Comparison of ENCODE assay signal across 20 mouse cellular contexts in genomic region chr2:142551690-142552089, GRCm38 (mm10).
A peak's percentile ranks its signal among the peaks of the same experiment; 100 is the strongest.
DNase-seq lines count a peak whose midpoint lies in the region; ATAC-seq and TF ChIP-seq lines count a peak whose summit lies in the region.
"Had no signal": no experiment of that assay in that cellular context is flagged by ENCODE, and none has a peak within 500 bp of the region (broad histone marks: within the 10 kb centered on the region; RNA-seq: fewer than 3 reads in every experiment).

No protein-coding gene starts in this region.

- no peaks in the 10 kb centered on the region for H3K36me3 ChIP-seq in forebrain, embryonic 14.5 days (ENCODE audit: control insufficient read depth, insufficient read depth, low read length)
- no peaks in the 10 kb centered on the region for H3K36me3 ChIP-seq in forebrain, postnatal 0 days (ENCODE audit: insufficient read depth)
- H3K36me3 ChIP-seq in neural tube, embryonic 11.5 days (ENCODE audit: control insufficient read depth, insufficient read depth, low read length), result no peaks in the 10 kb centered on the region
- no peaks in the 10 kb centered on the region for H3K36me3 ChIP-seq in midbrain, embryonic 16.5 days (ENCODE audit: control insufficient read depth, insufficient read depth, low read length)
- no peaks in the 10 kb centered on the region for H3K36me3 ChIP-seq in limb, embryonic 10.5 days
- H3K36me3 ChIP-seq: embryonic facial prominence, embryonic 10.5 days; heart, embryonic 15.5 days; hindbrain, embryonic 13.5 days had no signal

- H3K4me3 ChIP-seq in forebrain, embryonic 14.5 days (ENCODE audit: low read depth, low read length), result no peak overlapping the region
- no peak overlapping the region for H3K4me3 ChIP-seq in forebrain, postnatal 0 days (ENCODE audit: low read depth, low read length)
- no peak overlapping the region for H3K4me3 ChIP-seq in neural tube, embryonic 11.5 days (ENCODE audit: low read depth, low read length)
- no peak overlapping the region for H3K4me3 ChIP-seq in midbrain, embryonic 16.5 days (ENCODE audit: low read depth, low read length)
- H3K4me3 ChIP-seq in limb, embryonic 10.5 days, result no peak overlapping the region
- H3K4me3 ChIP-seq: embryonic facial prominence, embryonic 10.5 days; heart, adult 2 months; heart, embryonic 15.5 days; hindbrain, embryonic 13.5 days had no signal

- no peaks in the 10 kb centered on the region for H3K27me3 ChIP-seq in forebrain, embryonic 14.5 days (replicated peaks; ENCODE audit: control insufficient read depth, insufficient read depth, low read length)
- no peaks in the 10 kb centered on the region for H3K27me3 ChIP-seq in forebrain, postnatal 0 days (ENCODE audit: insufficient read depth, low read length)
- H3K27me3 ChIP-seq in neural tube, embryonic 11.5 days (ENCODE audit: control insufficient read depth, insufficient read depth, low read length), result no peaks in the 10 kb centered on the region
- H3K27me3 ChIP-seq in midbrain, embryonic 16.5 days (ENCODE audit: control insufficient read depth, insufficient read depth, low read depth, low read length), result no peaks in the 10 kb centered on the region
- no peaks in the 10 kb centered on the region for H3K27me3 ChIP-seq in limb, embryonic 10.5 days (ENCODE audit: low read depth, poor library complexity, severe bottlenecking)
- H3K27me3 ChIP-seq: heart, embryonic 15.5 days; hindbrain, embryonic 13.5 days had no signal

- no peak overlapping the region for H3K4me2 ChIP-seq in forebrain, embryonic 14.5 days (ENCODE audit: low read length)
- H3K4me2 ChIP-seq in forebrain, postnatal 0 days (ENCODE audit: low read depth), result no peak overlapping the region
- no peak overlapping the region for H3K4me2 ChIP-seq in neural tube, embryonic 11.5 days (ENCODE audit: low read depth)
- H3K4me2 ChIP-seq in midbrain, embryonic 16.5 days (ENCODE audit: low read length), result no peak overlapping the region
- H3K4me2 ChIP-seq: heart, embryonic 11.5 days; heart, embryonic 15.5 days; hindbrain, embryonic 13.5 days had no signal

- DNase-seq in forebrain, embryonic 14.5 days (ENCODE audit: low spot score), result no peak
- no peak for DNase-seq in forebrain, postnatal 0 days
- DNase-seq in neural tube, embryonic 11.5 days (ENCODE audit: low spot score), result no peak
- no peak for DNase-seq in neural tube, embryonic 10.5 days (ENCODE audit: extremely low spot score, low spot score)
- peak; percentile 13 for DNase-seq in mesoderm, embryonic 11.5 days (ENCODE audit: low read depth, low spot score)
- no peak for DNase-seq in limb, embryonic 10.5 days (ENCODE audit: low spot score)
- DNase-seq: adrenal gland, adult 2 months; adrenal gland, postnatal 25 days; cerebellum, adult 2 months; cerebellum, postnatal 10 days; gastrocnemius, postnatal 14 days; heart, adult 2 months; heart, postnatal 14 days had no signal

- no peak for TF ChIP-seq CTCF in forebrain, postnatal 0 days (IDR thresholded peaks at IDR 0.05; ENCODE audit: low read depth)

- WGBS in forebrain, embryonic 14.5 days, result 63% methylated on average over 3 of the region's 3 CpGs
- 61% methylated on average over 3 of the region's 3 CpGs for WGBS in forebrain, postnatal 0 days
- 72% methylated on average over 3 of the region's 3 CpGs for whole genome bisulfite sequencing in neural tube, embryonic 11.5 days
- WGBS in midbrain, embryonic 16.5 days, result 46% methylated on average over 3 of the region's 3 CpGs
- WGBS in limb, embryonic 10.5 days, result 84% methylated on average over 3 of the region's 3 CpGs

- H3K27ac ChIP-seq in forebrain, embryonic 14.5 days (ENCODE audit: low read depth, low read length), result no peak overlapping the region
- no peak overlapping the region for H3K27ac ChIP-seq in forebrain, postnatal 0 days (ENCODE audit: low read depth, low read length)
- H3K27ac ChIP-seq in neural tube, embryonic 11.5 days (ENCODE audit: low read depth, low read length), result no peak overlapping the region
- H3K27ac ChIP-seq in midbrain, embryonic 16.5 days (ENCODE audit: low read length), result no peak overlapping the region
- no peak overlapping the region for H3K27ac ChIP-seq in limb, embryonic 10.5 days
- H3K27ac ChIP-seq: embryonic facial prominence, embryonic 10.5 days; heart, adult 2 months; heart, embryonic 15.5 days; hindbrain, embryonic 13.5 days; hindbrain, postnatal 0 days had no signal

- ATAC-seq in forebrain, embryonic 14.5 days, result 0 out of 2 replicates have a peak, but pooled peaks have one; percentile 18
- no peak for ATAC-seq in forebrain, postnatal 0 days
- ATAC-seq in neural tube, embryonic 11.5 days (ENCODE audit: insufficient read depth, low FRiP score, low TSS enrichment), result peak; percentile 58; the same call in 1 of the 2 replicates
- 0 out of 2 replicates have a peak, but pooled peaks have one; percentile 56 for ATAC-seq in midbrain, embryonic 16.5 days
- ATAC-seq: forebrain, embryonic 16.5 days; hindbrain, postnatal 0 days had no signal

- no peak overlapping the region for H3K9ac ChIP-seq in forebrain, embryonic 14.5 days (ENCODE audit: low read length)
- no peak overlapping the region for H3K9ac ChIP-seq in forebrain, postnatal 0 days
- H3K9ac ChIP-seq in neural tube, embryonic 11.5 days (ENCODE audit: low read length), result no peak overlapping the region
- no peak overlapping the region for H3K9ac ChIP-seq in midbrain, embryonic 16.5 days (ENCODE audit: low read depth, low read length)
- H3K9ac ChIP-seq: heart, embryonic 15.5 days; hindbrain, embryonic 13.5 days had no signal

- no peaks in the 10 kb centered on the region for H3K9me3 ChIP-seq in forebrain, embryonic 14.5 days (replicated peaks; ENCODE audit: control insufficient read depth, low read length)
- no peaks in the 10 kb centered on the region for H3K9me3 ChIP-seq in forebrain, postnatal 0 days (ENCODE audit: low read length)
- H3K9me3 ChIP-seq in neural tube, embryonic 11.5 days (ENCODE audit: control insufficient read depth, low read length), result no peaks in the 10 kb centered on the region
- H3K9me3 ChIP-seq in midbrain, embryonic 16.5 days (replicated peaks; ENCODE audit: control insufficient read depth, low read length, poor library complexity, severe bottlenecking), result no peaks in the 10 kb centered on the region
- no peaks in the 10 kb centered on the region for H3K9me3 ChIP-seq in limb, embryonic 10.5 days (replicated peaks)
- H3K9me3 ChIP-seq: embryonic facial prominence, embryonic 10.5 days; heart, embryonic 15.5 days; hindbrain, embryonic 13.5 days had no signal

- no peaks in the 10 kb centered on the region for H3K4me1 ChIP-seq in forebrain, embryonic 14.5 days (ENCODE audit: control insufficient read depth, insufficient read depth, low read length)
- no peaks in the 10 kb centered on the region for H3K4me1 ChIP-seq in forebrain, postnatal 0 days (ENCODE audit: insufficient read depth)
- 0 out of 2 replicates have a peak, but pooled peaks cover 3% of the 10 kb centered on the region for H3K4me1 ChIP-seq in neural tube, embryonic 11.5 days (ENCODE audit: control insufficient read depth, insufficient read depth, low read length)
- no peaks in the 10 kb centered on the region for H3K4me1 ChIP-seq in midbrain, embryonic 16.5 days (ENCODE audit: control insufficient read depth, insufficient read depth, low read length)
- no peaks in the 10 kb centered on the region for H3K4me1 ChIP-seq in limb, embryonic 10.5 days
- H3K4me1 ChIP-seq: embryonic facial prominence, embryonic 10.5 days; heart, embryonic 15.5 days; hindbrain, embryonic 13.5 days had no signal
